Mouse (Mus musculus) mouse trophoblast stem cell (cell line): ENCODE data around the gene Dock3.

ENCODE experiments used
- in situ Hi-C, 2 experiments: fragments of 300-500 bp; cut with MseI, MboI; formaldehyde crosslinking; loops; 2 replicates in 1 of 2; 3 replicates in 1 of 2; pipeline ENCODE4 v1.15.1; 2025

Gene Dock3

DNA sequence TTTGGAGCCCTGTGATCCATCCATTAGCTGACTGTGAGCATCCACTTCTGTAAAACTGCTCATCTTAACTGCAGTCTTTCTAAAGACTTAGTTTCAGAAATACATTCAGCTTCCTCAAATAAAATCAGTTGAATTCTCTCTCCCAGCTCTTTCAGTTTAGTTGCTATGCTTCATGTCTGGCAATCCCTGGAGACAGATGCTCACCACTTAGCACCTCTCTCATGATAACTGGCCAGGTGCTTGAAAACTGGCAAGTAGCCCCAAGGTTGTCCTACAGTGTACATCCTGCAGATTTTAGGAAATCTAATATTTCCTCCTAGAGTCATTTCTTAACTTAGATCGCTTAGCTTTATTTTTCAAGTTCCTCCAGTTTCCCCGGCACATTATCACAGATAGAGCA, 193.8 kb downstream of the Dock3 start:
- in situ Hi-C loops = no loop called here

DNA sequence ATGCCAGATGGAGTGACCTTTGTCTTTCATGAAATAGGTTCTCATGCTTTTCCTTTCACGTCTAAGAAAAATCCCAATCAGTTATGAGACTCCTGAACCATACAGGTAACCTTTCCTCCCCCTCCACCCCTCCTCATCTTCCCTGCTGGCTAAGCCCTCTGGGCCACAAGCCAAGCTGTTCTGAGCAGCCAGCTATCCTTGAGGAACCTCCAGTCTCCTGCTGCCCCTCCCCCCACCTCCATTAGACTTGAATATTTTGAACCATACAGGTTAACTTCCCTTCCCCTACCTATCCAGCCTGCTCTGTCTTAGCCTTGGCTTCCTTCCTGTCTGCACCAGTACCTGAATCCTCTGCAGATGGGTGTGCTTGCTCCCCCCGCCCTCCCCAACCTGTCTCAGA, 204.1 kb downstream of the Dock3 start:
- in situ Hi-C loops = no loop called here

- in situ Hi-C loops = no loop called here
Measured at GRCm38 (mm10) chr9:107009841-107010240, 221.9 kb downstream of the Dock3 start.

DNA sequence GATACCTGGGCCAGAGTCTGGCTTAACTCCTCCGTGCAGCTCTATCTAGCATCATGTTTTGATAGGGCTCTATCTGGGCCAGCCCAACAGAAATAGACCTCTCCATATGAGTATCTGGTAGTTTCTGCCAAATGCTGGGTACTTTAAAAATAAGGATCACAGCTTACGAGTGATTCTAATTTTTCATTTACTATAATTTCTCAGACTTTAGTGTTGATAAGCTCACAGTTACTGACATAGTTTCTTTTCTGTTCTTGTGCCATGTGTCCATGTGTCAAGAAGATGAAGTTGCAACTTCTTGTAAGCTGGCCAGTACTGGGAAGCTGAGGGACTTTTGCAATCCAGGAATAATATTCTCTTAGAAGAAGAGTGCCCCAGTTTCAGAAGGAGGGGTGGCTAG, 228.5 kb downstream of the Dock3 start:
- in situ Hi-C loops = no loop called here

DNA sequence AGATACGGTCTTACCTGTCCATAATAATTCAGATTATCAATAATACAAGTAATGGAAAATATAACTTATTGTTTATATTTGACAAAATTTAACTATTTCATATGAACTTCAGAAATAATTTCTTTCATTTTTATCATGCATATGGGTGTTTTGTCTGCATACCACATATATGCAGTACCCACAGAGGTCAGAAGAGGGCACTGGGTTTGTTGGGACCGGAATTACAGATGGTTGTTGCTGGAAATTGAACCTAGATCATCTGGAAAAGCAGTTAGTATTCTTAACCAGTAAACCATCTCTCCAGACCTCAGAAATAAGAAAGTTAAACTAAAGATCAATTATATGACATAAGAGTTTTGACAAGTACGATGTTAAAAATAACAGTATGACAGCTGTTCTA, 261.0 kb downstream of the Dock3 start:
- in situ Hi-C loops = loop anchor here in 1 of 2 experiments (10.0 kb wide), 1 partner anchor 254 kb away; no protein-coding TSS in a partner anchor

DNA sequence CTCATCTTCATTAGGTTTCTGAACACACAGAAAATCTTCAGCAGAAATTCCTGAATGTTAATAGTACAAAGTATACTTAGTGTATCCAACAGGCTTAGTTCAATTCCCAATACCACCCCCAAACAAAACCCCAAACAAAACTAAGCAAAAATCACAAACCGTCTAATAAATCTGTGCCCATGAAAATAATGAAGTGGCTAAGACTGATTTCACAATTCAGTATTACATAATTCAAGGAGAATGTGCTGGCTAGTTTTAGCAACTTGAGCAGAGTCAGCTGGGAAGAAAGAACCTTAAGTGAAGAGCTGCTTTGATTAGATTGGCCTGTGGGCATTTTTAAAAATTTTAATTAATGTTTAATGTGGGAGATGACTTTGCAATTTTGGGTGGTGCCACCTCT, 273.3 kb downstream of the Dock3 start:
- in situ Hi-C loops = no loop called here

- in situ Hi-C loops = no loop called here
Measured at GRCm38 (mm10) chr9:106955486-106955885, 276.2 kb downstream of the Dock3 start.

DNA sequence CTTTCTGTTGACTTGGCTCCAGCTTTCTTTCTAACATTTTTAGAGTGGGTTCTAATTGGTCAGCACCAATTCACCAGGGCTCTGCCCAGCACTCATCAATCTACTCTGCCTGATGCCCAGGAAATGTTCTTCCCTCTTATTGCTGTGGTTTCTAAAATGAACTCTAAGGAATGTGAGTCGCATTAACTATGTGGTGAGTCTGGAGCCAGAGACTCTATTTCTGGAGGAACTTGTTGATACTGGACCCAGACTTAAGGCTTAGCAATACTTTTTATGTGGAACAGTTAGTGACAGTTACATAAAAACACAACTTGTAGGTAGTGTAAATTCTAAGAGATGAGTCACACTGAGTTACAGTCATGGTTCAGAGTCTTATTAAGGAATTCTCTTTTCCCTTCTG, 296.7 kb downstream of the Dock3 start:
- in situ Hi-C loops = no loop called here

GRCm38 (mm10) chr9:106914878-106915277, 316.8 kb downstream of the Dock3 start:
- in situ Hi-C loops = no loop called here

- in situ Hi-C loops = no loop called here
Measured at GRCm38 (mm10) chr9:106913759-106914158, 317.9 kb downstream of the Dock3 start.

DNA sequence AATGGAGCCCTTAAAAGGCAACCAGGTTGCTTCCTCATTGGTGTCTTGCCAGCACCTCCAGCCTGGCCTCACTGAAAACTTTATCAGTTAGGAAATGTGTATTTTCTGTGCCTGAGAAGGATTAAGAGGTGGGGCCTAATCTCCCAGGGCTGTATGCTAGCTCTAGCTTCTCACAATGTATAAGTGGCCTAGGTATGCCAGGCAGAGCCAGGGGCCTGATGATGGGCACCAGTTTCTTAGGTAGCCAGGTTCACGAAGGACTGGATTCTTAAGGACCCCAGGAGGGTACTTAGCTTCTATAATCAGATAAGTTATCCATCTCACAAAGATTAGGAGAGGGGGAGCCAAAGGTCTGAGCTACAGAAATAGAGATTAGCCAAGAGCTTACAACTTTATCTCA, 320.1 kb downstream of the Dock3 start:
- in situ Hi-C loops = no loop called here

- in situ Hi-C loops = no loop called here
Measured at GRCm38 (mm10) chr9:106908715-106909114, 323.0 kb downstream of the Dock3 start.

- in situ Hi-C loops = no loop called here
Measured at GRCm38 (mm10) chr9:106908174-106908573, 323.5 kb downstream of the Dock3 start.

DNA sequence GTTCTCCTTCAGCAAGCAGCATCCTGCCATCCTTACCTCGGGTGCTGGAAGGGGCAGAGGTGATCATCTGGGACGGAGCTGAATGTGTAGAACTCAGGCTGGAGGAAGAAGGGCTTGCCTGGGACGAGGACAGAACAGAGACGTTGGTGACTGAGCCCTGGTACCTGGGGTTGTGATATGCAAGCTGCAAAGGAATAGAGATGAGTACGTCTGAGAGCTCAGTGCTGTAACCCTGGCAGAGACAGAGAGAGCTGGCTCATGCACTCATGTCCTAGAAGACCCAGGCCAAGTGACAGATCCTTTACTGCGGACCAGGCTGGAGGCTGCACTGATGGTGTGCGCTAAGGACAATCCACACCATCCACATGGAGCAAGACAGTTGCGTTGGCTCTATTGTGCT, 325.1 kb downstream of the Dock3 start:
- in situ Hi-C loops = no loop called here

GRCm38 (mm10) chr9:106903791-106904134, 327.9 kb downstream of the Dock3 start:
- in situ Hi-C loops = no loop called here

DNA sequence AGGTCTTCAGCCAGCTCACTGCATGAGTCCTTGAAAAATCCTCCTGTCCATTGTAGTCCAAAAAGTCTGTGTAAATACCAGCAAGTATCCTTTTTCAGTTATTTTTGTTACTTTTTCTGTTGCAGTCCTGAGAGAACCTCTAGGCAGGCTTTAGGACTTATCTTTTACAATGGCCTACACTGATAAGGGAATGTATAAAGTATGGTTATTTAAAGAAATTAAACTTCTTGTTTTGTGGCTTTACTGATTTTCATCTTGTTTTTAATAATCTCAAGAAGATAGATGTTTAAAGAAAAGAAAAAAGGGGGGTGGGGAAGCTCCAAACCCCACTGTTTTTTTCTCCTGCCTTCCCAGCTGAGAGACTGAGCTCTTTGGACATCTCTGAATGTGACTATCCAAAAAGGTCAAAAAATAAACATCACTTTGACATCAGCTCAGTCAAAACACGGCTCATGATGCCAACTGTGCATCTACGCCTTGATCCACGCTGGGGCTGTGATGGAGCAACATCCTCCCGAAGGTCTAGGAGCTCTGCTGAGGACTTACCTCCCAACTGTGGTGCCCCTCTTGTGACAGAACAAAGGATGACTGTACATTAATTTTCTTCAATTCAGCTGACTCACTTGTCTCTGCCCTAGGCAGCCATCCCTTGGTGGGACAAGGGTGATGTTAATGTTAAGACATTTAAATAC, 328.5 kb downstream of the Dock3 start:
- in situ Hi-C loops = no loop called here

- in situ Hi-C loops = no loop called here
Measured at GRCm38 (mm10) chr9:106901596-106901995, 330.1 kb downstream of the Dock3 start.

DNA sequence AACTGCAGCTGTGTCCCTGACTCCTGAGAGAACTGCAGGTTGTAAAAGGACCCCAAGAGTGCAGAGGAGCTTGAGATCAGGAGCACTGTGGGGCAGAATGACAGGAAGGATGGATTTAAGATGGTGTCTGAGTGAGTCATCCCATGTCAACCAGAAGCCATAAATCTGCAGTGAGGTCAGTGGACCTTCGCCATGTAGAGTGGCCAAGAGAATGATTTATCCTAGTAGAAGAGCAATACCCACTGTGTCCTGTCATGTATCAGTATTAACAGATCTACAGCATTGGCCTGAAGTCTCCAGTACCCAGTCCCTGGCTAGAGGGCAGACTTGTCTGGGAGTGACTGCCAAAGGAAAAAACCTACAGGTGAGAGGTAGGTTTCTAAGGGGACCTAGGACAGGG, 332.8 kb downstream of the Dock3 start:
- in situ Hi-C loops = no loop called here

DNA sequence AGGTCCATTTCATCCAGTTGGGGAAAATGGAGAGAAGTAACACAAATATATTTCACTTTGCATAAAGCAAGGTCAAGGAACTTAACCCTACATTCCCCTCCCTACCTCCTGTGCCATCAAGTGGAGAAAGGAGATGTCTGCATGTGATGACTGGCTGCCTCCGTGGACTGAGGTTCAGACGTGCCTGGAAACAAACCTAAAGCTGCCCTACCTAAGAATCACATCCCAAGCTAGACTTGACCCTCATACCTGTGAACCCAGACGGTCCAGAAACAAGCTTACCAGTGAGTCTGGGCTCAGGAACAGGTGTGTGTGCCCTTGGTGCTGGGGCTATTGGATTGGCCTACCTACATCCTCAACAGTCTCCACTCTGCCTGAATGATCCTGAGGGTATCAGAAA, 338.4 kb downstream of the Dock3 start:
- in situ Hi-C loops = no loop called here

DNA sequence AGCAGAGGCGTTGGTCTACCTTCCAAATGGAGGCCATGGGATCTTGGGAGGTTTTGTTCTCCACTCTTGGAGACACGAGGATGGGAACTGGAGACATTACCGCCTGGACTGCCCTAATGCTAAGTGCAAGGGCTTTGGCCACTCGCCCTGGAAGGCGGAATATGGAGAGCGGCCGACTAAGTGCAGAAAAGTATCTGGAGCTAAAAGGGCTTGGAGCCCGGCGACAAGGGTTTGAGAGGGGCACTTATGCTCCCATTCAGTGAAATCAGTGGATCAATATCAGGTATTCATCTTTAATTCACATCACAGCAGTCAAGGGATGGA, 339.2 kb downstream of the Dock3 start:
- in situ Hi-C loops = no loop called here

- in situ Hi-C loops = no loop called here
Measured at GRCm38 (mm10) chr9:106891829-106892551, 339.7 kb downstream of the Dock3 start, which contains the start of gene Manf. Manf (minus strand) TSS chr9:106891979.

GRCm38 (mm10) chr9:106891341-106891741, 340.4 kb downstream of the Dock3 start:
- in situ Hi-C loops = no loop called here

DNA sequence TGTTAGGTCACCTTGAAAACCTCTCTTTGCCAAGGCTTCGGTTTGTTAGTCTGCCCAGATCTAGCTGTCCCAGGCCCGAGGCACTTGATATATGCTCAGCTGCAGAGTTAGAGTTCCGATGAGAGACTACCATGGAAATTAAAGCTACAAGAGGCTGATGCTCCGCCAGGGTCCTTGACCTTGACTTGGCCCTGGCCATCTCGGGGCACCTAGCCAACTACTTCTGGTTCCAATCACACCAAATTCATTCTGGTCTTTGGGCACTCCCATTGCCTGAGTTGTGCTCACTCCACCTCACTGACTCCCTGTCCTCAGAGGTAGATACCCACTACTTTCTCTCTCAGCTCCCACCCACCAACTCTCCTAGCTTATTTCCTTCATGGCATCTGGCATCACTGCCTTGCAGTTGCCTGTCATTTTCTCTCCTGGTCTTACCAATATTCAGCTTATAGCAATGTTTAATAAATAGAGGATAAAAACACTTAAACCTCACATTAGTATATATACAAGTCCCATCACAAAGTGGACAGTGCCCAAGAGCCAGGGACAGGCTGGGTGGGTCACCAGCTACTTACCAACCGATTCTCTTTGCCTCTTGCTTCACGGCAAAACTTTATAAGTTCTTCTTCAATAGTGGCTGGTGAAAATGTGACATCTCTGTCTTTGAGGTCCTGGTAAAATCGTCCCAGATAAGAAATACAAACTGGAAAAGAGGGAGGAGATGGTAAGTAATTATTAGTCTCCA, 341.0 kb downstream of the Dock3 start:
- in situ Hi-C loops = no loop called here
